Comparison of ENCODE assay signal across 8 mouse cellular contexts in genomic region chr19:23687296-23688021, GRCm38 (mm10). TPM values are rescaled to one million over a fixed set of nuclear protein-coding genes. Genes with fewer than 3 reads are reported as not detected.
DNase-seq lines count a peak whose midpoint lies in the region; ATAC-seq and TF ChIP-seq lines count a peak whose summit lies in the region.

Gene Ptar1 (plus strand): TSS chr19:23687429.

- peaks cover 22% of the 10 kb centered on the region; the same call in 1 of the 2 replicates for H3K79me2 ChIP-seq in macrophage (ENCODE audit: inconsistent target)

- H3K9me3 ChIP-seq in hindbrain, embryonic 16.5 days (ENCODE audit: control insufficient read depth, low read length): no peaks in the 10 kb centered on the region

- H3K36me3 ChIP-seq in hindbrain, embryonic 16.5 days (ENCODE audit: control insufficient read depth, insufficient read depth, low read length): no peaks in the 10 kb centered on the region
- H3K36me3 ChIP-seq in macrophage (ENCODE audit: inconsistent target): no peaks in the 10 kb centered on the region

- intact Hi-C loops in left cerebral cortex, adult 2 months (cut with DNase I): loop anchor here (1.0 to 2.0 kb wide), 2 partner anchors 71 to 111 kb away; partner anchors contain the start of gene Apba1

- peaks cover 13% of the 10 kb centered on the region for H3K4me1 ChIP-seq in hindbrain, embryonic 16.5 days (ENCODE audit: control insufficient read depth, insufficient read depth, low read depth, low read length)

- H3K4me3 ChIP-seq in hindbrain, embryonic 16.5 days (ENCODE audit: low read length): peak within 1 kb of the TSS; percentile 76
- peak within 1 kb of the TSS; percentile 91 for H3K4me3 ChIP-seq in left cerebral cortex, adult 2 months
- peak within 1 kb of the TSS; percentile 57 for H3K4me3 ChIP-seq in macrophage (ENCODE audit: inconsistent target)

- H3K27ac ChIP-seq in hindbrain, embryonic 16.5 days (ENCODE audit: low read depth, low read length): peak within 1 kb of the TSS; percentile 96
- peak within 1 kb of the TSS; percentile 96 for H3K27ac ChIP-seq in left cerebral cortex, adult 2 months
- peak within 1 kb of the TSS; percentile 41; the same call in 1 of the 2 replicates for H3K27ac ChIP-seq in macrophage

- WGBS in hindbrain, embryonic 16.5 days: under 1% methylated on average over 77 of the region's 93 CpGs
- WGBS in macrophage (ENCODE audit: missing documents): under 1% methylated on average over 56 of the region's 93 CpGs

- peak within 1 kb of the TSS; percentile 95 for H3K9ac ChIP-seq in hindbrain, embryonic 16.5 days (ENCODE audit: low read depth, low read length)

- H3K4me2 ChIP-seq in hindbrain, embryonic 16.5 days (ENCODE audit: low read length): peak within 1 kb of the TSS; percentile 66

- no peaks in the 10 kb centered on the region for H3K27me3 ChIP-seq in hindbrain, embryonic 16.5 days (replicated peaks; ENCODE audit: control insufficient read depth, insufficient read depth, low read length)

- TF ChIP-seq CTCF in left cerebral cortex, adult 2 months (IDR thresholded peaks at IDR 0.05): no peak

- ATAC-seq in hindbrain, embryonic 16.5 days: peak; percentile 95

- DNase-seq in ZHBTc4 (ENCODE audit: low read depth, low spot score): peak; percentile 95
- peak; percentile 90 to 92 for DNase-seq in cerebellum, postnatal 36 days
- DNase-seq in gastrocnemius, adult 18-20 months (ENCODE audit: low spot score): peak; percentile 91
- DNase-seq in left cerebral cortex, adult 2 months (ENCODE audit: extremely low spot score in 1 of 2, low spot score in 2 of 2): peak; percentile 89
- peak; percentile 77 for DNase-seq in retina, postnatal 7 days (ENCODE audit: low read depth, low spot score)
- peak; percentile 86 to 92 for DNase-seq in urinary bladder, adult 18-20 months (ENCODE audit: low spot score in 2 of 2)

RNA-seq across cellular contexts. Expression of gene Ptar1, which starts in this region (rescaled TPM):
- 10 to 100 TPM; 18.2 to 18.8 TPM for total RNA-seq in gastrocnemius, adult 18-20 months (2021)
- polyA plus RNA-seq in hindbrain, embryonic 16.5 days (2015; fragmentation: Nextera tagmentation; extraction: Ambion mirVana): 3.5 and 4.0 TPM in 2 replicates
- 10 to 100 TPM; 37.0 to 40.9 TPM for total RNA-seq in left cerebral cortex, adult 2 months (2021)
- 10 to 100 TPM in 13 of 26 experiments, 1 to 10 TPM in 13; 3.0 to 16.5 (median 10.1) TPM for total RNA-seq in macrophage (2018; cell fraction: chromatin; rRNA removed)
- total RNA-seq in macrophage (2018; cell fraction: cytosol; rRNA removed): 1 to 10 TPM; 3.0 to 5.5 (median 4.0) TPM
- total RNA-seq in macrophage (2018; cell fraction: nucleus; rRNA removed): 10 to 100 TPM in 12 of 26 experiments, 1 to 10 TPM in 14; 3.3 to 16.5 (median 9.6) TPM
- polyA plus RNA-seq in macrophage (2018): 1.2 to 3.2 TPM (median 1.4 TPM) in 3 replicates

Comparison
In these comparisons a context has a peak if more than half of its experiments do, and no peak if none do; other contexts are left out.
1. Peak in every context shown above with its lines: DNase-seq, ATAC-seq, H3K4me3 ChIP-seq and H3K27ac ChIP-seq.
2. H3K27ac ChIP-seq: peak in every context shown above with its lines; median percentile 96 in hindbrain, embryonic 16.5 days; 96 in left cerebral cortex, adult 2 months; 41 in macrophage.